Mouse (Mus musculus): ENCODE data around the gene Fndc3b.

DNA sequence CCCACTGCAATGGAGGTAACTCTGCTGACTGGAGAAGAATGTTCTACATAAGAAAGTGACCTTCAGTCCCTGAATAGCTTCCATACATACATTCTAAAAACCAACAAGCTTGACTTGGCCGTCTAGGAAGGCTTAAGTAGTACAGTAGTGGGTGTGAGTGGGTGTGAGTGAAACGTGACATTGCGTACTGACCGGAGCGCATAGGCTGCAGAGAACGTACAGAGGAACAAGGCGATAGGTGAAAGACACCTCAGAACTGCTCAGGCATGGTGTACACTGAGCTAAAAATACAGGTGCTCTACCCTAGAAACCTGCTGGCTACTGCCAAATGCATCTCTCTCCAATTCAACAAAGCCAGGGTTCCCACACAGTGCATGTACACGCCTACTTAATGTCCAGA, 219.7 kb downstream of the Fndc3b start:
- TF ChIP-seq CHD2 (IDR thresholded peaks at IDR 0.05; ENCODE audit: low read length) = no peak
- TF ChIP-seq CTCF (conservative IDR thresholded peaks at IDR 0.05 in 1 of 2, IDR thresholded peaks at IDR 0.05 in 1 of 2; ENCODE audit: low read depth in 2 of 2, low read length in 2 of 2) = no peak
- TF ChIP-seq POLR2A (IDR thresholded peaks at IDR 0.05; ENCODE audit: low read depth, low read length) = no peak
- no peak for TF ChIP-seq IRF4 (IDR thresholded peaks at IDR 0.05; ENCODE audit: low read depth, low read length)
- no peak for TF ChIP-seq USF2 (conservative IDR thresholded peaks at IDR 0.05; ENCODE audit: low read depth, low read length)
- no peak for TF ChIP-seq RCOR1 (conservative IDR thresholded peaks at IDR 0.05; ENCODE audit: low read depth, low read length)
- no peak for TF ChIP-seq MYC (IDR thresholded peaks at IDR 0.05; ENCODE audit: low read depth, low read length)
- no peak for TF ChIP-seq SMC3 (IDR thresholded peaks at IDR 0.05; ENCODE audit: low read depth, low read length)
- no peak for TF ChIP-seq TCF12 (IDR thresholded peaks at IDR 0.05; ENCODE audit: low read depth, low read length)
- no peak for TF ChIP-seq CHD1 (IDR thresholded peaks at IDR 0.05; ENCODE audit: low read depth, low read length)
- no peak for TF ChIP-seq BHLHE40 (IDR thresholded peaks at IDR 0.05; ENCODE audit: low read depth, low read length)
- TF ChIP-seq MAZ (IDR thresholded peaks at IDR 0.05; ENCODE audit: low read depth, low read length) = no peak
